1 mouse cellular context compared by ENCODE assay signal in the genomic region with DNA sequence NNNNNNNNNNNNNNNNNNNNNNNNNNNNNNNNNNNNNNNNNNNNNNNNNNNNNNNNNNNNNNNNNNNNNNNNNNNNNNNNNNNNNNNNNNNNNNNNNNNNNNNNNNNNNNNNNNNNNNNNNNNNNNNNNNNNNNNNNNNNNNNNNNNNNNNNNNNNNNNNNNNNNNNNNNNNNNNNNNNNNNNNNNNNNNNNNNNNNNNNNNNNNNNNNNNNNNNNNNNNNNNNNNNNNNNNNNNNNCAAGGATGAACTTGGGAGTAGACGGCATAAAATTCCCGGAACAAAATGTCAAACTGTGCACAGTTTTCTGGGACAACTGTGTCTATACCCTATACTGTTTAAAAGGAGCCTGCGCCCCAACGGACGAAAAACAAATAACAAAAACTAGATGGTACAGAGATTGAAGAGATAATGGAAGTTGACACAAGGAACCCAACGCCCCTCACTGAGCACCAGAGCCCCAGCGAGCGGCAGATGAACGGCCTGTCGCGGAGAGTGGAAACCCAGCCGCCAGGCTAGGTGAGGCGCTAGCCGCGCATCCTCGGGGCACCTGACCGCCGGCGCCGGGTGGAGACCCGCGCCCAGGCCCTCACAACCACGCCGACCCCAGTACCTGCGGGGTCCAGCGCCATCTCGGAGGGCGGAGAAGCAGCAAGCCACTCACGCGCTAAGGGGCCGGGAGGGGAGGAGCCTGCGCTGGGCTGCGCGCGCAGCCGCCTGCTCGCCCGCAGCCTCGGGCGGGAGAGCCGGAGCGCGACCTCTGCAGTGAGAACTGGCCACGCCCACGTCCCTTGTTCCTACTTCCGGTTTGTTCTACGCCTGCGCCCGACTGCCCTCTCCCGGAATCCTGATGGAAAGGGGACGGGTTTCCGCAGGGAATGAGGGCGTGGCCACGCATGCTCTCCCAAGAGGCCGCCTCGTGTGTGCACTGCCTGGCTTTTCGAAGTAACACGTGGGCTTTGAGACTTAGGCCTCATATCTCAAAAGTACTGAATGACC.
TF ChIP-seq lines count a peak whose summit lies in the region.

A gene (minus strand): TSS at position 771 of the 996 bp plus-strand sequence.

TF ChIP-seq in myocyte, 11 proteins besides CTCF, POLR2A, EP300 and RAD21 (continued from another document):
- TF ChIP-seq POLR2AphosphoS2 (IDR thresholded peaks at IDR 0.05; ENCODE audit: insufficient read length, low read depth) (peak; percentile 81), SRF (IDR thresholded peaks at IDR 0.05; ENCODE audit: control insufficient read depth, insufficient read length, low read depth) (no peak)
